ENCODE assay signal across 9 mouse cellular contexts in genomic region chr11:103464443-103464842, GRCm38 (mm10). TPM values are rescaled to one million over a fixed set of nuclear protein-coding genes. Genes with fewer than 3 reads are reported as not detected.
DNase-seq lines count a peak whose midpoint lies in the region; ATAC-seq and TF ChIP-seq lines count a peak whose summit lies in the region.
"Had no signal": no experiment of that assay in that cellular context is flagged by ENCODE, and none has a peak within 500 bp of the region (broad histone marks: within the 10 kb centered on the region; RNA-seq: fewer than 3 reads in every experiment).

No protein-coding gene starts in this region.

- H3K4me1 ChIP-seq in forebrain, embryonic 14.5 days (ENCODE audit: control insufficient read depth, insufficient read depth, low read length) = no peaks in the 10 kb centered on the region
- H3K4me1 ChIP-seq in forebrain, embryonic 16.5 days (replicated peaks; ENCODE audit: control insufficient read depth, insufficient read depth, low read length) = no peaks in the 10 kb centered on the region
- no peaks in the 10 kb centered on the region for H3K4me1 ChIP-seq in midbrain, embryonic 10.5 days
- H3K4me1 ChIP-seq: limb, embryonic 12.5 days had no signal

- WGBS in forebrain, embryonic 14.5 days = 70% methylated on average over 7 of the region's 7 CpGs
- 74% methylated on average over 7 of the region's 7 CpGs for WGBS in forebrain, embryonic 16.5 days
- WGBS in midbrain, embryonic 10.5 days = 66% methylated on average over 7 of the region's 7 CpGs

- H3K27me3 ChIP-seq in forebrain, embryonic 14.5 days (replicated peaks; ENCODE audit: control insufficient read depth, insufficient read depth, low read length) = no peaks in the 10 kb centered on the region
- no peaks in the 10 kb centered on the region for H3K27me3 ChIP-seq in forebrain, embryonic 16.5 days (replicated peaks; ENCODE audit: control insufficient read depth, insufficient read depth, low read length)
- H3K27me3 ChIP-seq in C2C12 (ENCODE audit: control insufficient read depth, insufficient read depth, insufficient read length) = peaks cover 21% of the 10 kb centered on the region
- H3K27me3 ChIP-seq in midbrain, embryonic 10.5 days (ENCODE audit: low read depth, poor library complexity, severe bottlenecking) = no peaks in the 10 kb centered on the region
- H3K27me3 ChIP-seq: limb, embryonic 12.5 days had no signal

- no peaks in the 10 kb centered on the region for H3K79me3 ChIP-seq in C2C12 (ENCODE audit: low read depth)

- ATAC-seq in forebrain, embryonic 14.5 days = no peak
- ATAC-seq in forebrain, embryonic 16.5 days = no peak

- no peak overlapping the region for H3K4me3 ChIP-seq in forebrain, embryonic 14.5 days (ENCODE audit: low read depth, low read length)
- no peak overlapping the region for H3K4me3 ChIP-seq in forebrain, embryonic 16.5 days (replicated peaks; ENCODE audit: low read length)
- H3K4me3 ChIP-seq in C2C12 (ENCODE audit: insufficient read depth, poor library complexity, severe bottlenecking) = no peak overlapping the region
- H3K4me3 ChIP-seq in midbrain, embryonic 10.5 days = no peak overlapping the region
- H3K4me3 ChIP-seq: limb, embryonic 12.5 days had no signal

- no peaks in the 10 kb centered on the region for H3K36me3 ChIP-seq in forebrain, embryonic 14.5 days (ENCODE audit: control insufficient read depth, insufficient read depth, low read length)
- no peaks in the 10 kb centered on the region for H3K36me3 ChIP-seq in forebrain, embryonic 16.5 days (ENCODE audit: control insufficient read depth, insufficient read depth)
- no peaks in the 10 kb centered on the region for H3K36me3 ChIP-seq in C2C12 (ENCODE audit: control insufficient read depth, insufficient read depth)
- no peaks in the 10 kb centered on the region for H3K36me3 ChIP-seq in midbrain, embryonic 10.5 days
- H3K36me3 ChIP-seq: limb, embryonic 12.5 days had no signal

- no peak overlapping the region for H3K27ac ChIP-seq in forebrain, embryonic 14.5 days (ENCODE audit: low read depth, low read length)
- H3K27ac ChIP-seq in forebrain, embryonic 16.5 days (ENCODE audit: low read length) = no peak overlapping the region
- no peak overlapping the region for H3K27ac ChIP-seq in midbrain, embryonic 10.5 days (replicated peaks)
- H3K27ac ChIP-seq: limb, embryonic 12.5 days had no signal

- DNase-seq in forebrain, embryonic 14.5 days (ENCODE audit: low spot score) = peak; percentile 27
- DNase-seq in c-Kit-positive CD71-positive TER-119-positive erythroid progenitor cells, embryonic 14.5 days (ENCODE audit: low spot score) = peak; percentile 29
- DNase-seq in lung, postnatal 10 days = peak; percentile 6
- no peak for DNase-seq in midbrain, embryonic 10.5 days (ENCODE audit: low spot score)
- no peak for DNase-seq in gastrocnemius, postnatal 4 days (ENCODE audit: low spot score in 2 of 2)
- DNase-seq in urinary bladder, adult 2 months (ENCODE audit: low spot score) = no peak

- H3K4me2 ChIP-seq in forebrain, embryonic 14.5 days (ENCODE audit: low read length) = no peak overlapping the region
- H3K4me2 ChIP-seq in forebrain, embryonic 16.5 days (ENCODE audit: low read length) = no peak overlapping the region
- H3K4me2 ChIP-seq: limb, embryonic 12.5 days had no signal

- peak; percentile 41 for TF ChIP-seq CTCF in C2C12 (IDR thresholded peaks at IDR 0.05; ENCODE audit: control insufficient read depth, insufficient read depth, insufficient read length)

- H3K9ac ChIP-seq in forebrain, embryonic 14.5 days (ENCODE audit: low read length) = no peak overlapping the region
- H3K9ac ChIP-seq in forebrain, embryonic 16.5 days (replicated peaks; ENCODE audit: low read depth, low read length) = no peak overlapping the region
- H3K9ac ChIP-seq: limb, embryonic 12.5 days had no signal

- H3K9me3 ChIP-seq in forebrain, embryonic 14.5 days (replicated peaks; ENCODE audit: control insufficient read depth, low read length) = no peaks in the 10 kb centered on the region
- no peaks in the 10 kb centered on the region for H3K9me3 ChIP-seq in forebrain, embryonic 16.5 days (ENCODE audit: control insufficient read depth, low read length)
- H3K9me3 ChIP-seq in midbrain, embryonic 10.5 days (replicated peaks) = no peaks in the 10 kb centered on the region
- H3K9me3 ChIP-seq: limb, embryonic 12.5 days had no signal

- H3ac ChIP-seq in C2C12 (ENCODE audit: control insufficient read depth, insufficient read length, low read depth) = no peak overlapping the region

- H3K79me2 ChIP-seq in C2C12 (ENCODE audit: control insufficient read depth, insufficient read depth) = no peaks in the 10 kb centered on the region

TF ChIP-seq in C2C12, 6 proteins besides CTCF, POLR2A, EP300 and RAD21:
- no peak for TF ChIP-seq USF1 (IDR thresholded peaks at IDR 0.05; ENCODE audit: low read depth)
- peak; percentile 51 for TF ChIP-seq MAX (IDR thresholded peaks at IDR 0.05)

RNA-seq across cellular contexts. Expression of gene Lrrc37a, which starts 40.0 kb away (rescaled TPM):
- not detected in 2 replicates for polyA plus RNA-seq in forebrain, embryonic 14.5 days (2014; fragmentation: Nextera tagmentation; extraction: Ambion mirVana)
- not detected in 2 replicates for polyA plus RNA-seq in forebrain, embryonic 16.5 days (2015; fragmentation: Nextera tagmentation; extraction: Ambion mirVana)
- polyA plus RNA-seq in C2C12 (2012; fragmentation: generic; extraction: Trizol) = not detected
- polyA plus RNA-seq in midbrain, embryonic 10.5 days (2016; fragmentation: Nextera tagmentation; extraction: Ambion mirVana) = not detected in 2 replicates
- not detected for total RNA-seq in gastrocnemius, postnatal 4 days (2021)
- polyA plus RNA-seq in urinary bladder, adult 2 months (2012; rRNA removed) = not detected in 2 replicates
- polyA plus RNA-seq: limb, embryonic 12.5 days had no signal

RNA-seq across cellular contexts. Expression of gene Plekhm1, which starts 52.0 kb away (rescaled TPM):
- 7.5 and 10.0 TPM in 2 replicates for polyA plus RNA-seq in forebrain, embryonic 14.5 days (2014; fragmentation: Nextera tagmentation; extraction: Ambion mirVana)
- polyA plus RNA-seq in forebrain, embryonic 16.5 days (2015; fragmentation: Nextera tagmentation; extraction: Ambion mirVana) = 10.3 and 11.3 TPM in 2 replicates
- 7.1 TPM for polyA plus RNA-seq in C2C12 (2012; fragmentation: generic; extraction: Trizol)
- 8.0 and 8.5 TPM in 2 replicates for polyA plus RNA-seq in midbrain, embryonic 10.5 days (2016; fragmentation: Nextera tagmentation; extraction: Ambion mirVana)
- total RNA-seq in gastrocnemius, postnatal 4 days (2021) = 10 to 100 TPM; 12.0 to 12.8 TPM
- polyA plus RNA-seq in urinary bladder, adult 2 months (2012; rRNA removed) = 15.7 and 16.6 TPM in 2 replicates

Comparison
In these comparisons a context has a peak if more than half of its experiments do, and no peak if none do; other contexts are left out.
1. DNase-seq: peak in forebrain, embryonic 14.5 days (single experiment), c-Kit-positive CD71-positive TER-119-positive erythroid progenitor cells, embryonic 14.5 days (single experiment) and lung, postnatal 10 days (single experiment); none in midbrain, embryonic 10.5 days (single experiment), gastrocnemius, postnatal 4 days (0 of 2) and urinary bladder, adult 2 months (single experiment).